Mouse (Mus musculus) hindbrain, embryonic 15.5 days (tissue): ENCODE data around the gene Swi5. TPM values are rescaled to one million over a fixed set of nuclear protein-coding genes. Genes with fewer than 3 reads are reported as not detected.
A peak's percentile ranks its signal among the peaks of the same experiment; 100 is the strongest.
"Not testable (repeated sequence)": the region's sequence is repeated elsewhere in the genome, so short reads cannot be mapped to it uniquely, and the experiment has no call there.

Experiments used
- ATAC-seq: fragments of 200-750 bp; cut with Nextera tagmentation; 2 replicates; pipeline ENCODE4 v1.8.0; 2017; ENCODE audit warnings: low read depth, moderate number of reproducible peaks, moderate TSS enrichment; ENCODE audit not compliant: low FRiP score
- H3K27ac ChIP-seq: fragments of 300-500 bp; sonication (generic); replicated peaks from 2 replicates; pipeline ENCODE4 v1.5.1; 2015; ENCODE audit warnings: mild to moderate bottlenecking, inconsistent platforms
- H3K27me3 ChIP-seq: fragments of 300-500 bp; sonication (generic); 2 replicates; pipeline ENCODE4 v1.6.1; 2015; ENCODE audit warnings: control low read depth, inconsistent platforms
- H3K36me3 ChIP-seq: fragments of 300-500 bp; sonication (generic); 2 replicates; pipeline ENCODE4 v1.6.1; 2015; ENCODE audit warnings: control low read depth, inconsistent platforms
- H3K4me1 ChIP-seq: fragments of 300-500 bp; sonication (generic); replicated peaks from 2 replicates; pipeline ENCODE4 v1.6.1; 2015; ENCODE audit warnings: control low read depth, inconsistent platforms
- H3K4me2 ChIP-seq: fragments of 300-500 bp; sonication (generic); 2 replicates; pipeline ENCODE4 v1.6.1; 2015; ENCODE audit warnings: moderate library complexity, mild to moderate bottlenecking, inconsistent platforms
- H3K4me3 ChIP-seq: fragments of 300-500 bp; sonication (generic); 2 replicates; pipeline ENCODE4 v1.5.1; 2015; ENCODE audit warnings: mild to moderate bottlenecking, inconsistent platforms
- H3K9ac ChIP-seq: fragments of 300-500 bp; sonication (generic); 2 replicates; pipeline ENCODE4 v1.6.1; 2015; ENCODE audit warnings: inconsistent platforms
- H3K9me3 ChIP-seq: fragments of 300-500 bp; sonication (generic); 2 replicates; pipeline ENCODE4 v1.6.1; 2016; ENCODE audit warnings: control low read depth, inconsistent platforms
- WGBS: fragments of 180-500 bp; shearing (Covaris S2); methylation state at CpG from one replicate; pipeline ENCODE4 v1.1.7; 2015; 5-methylcytosine and 5-hydroxymethylcytosine counted together
- polyA plus RNA-seq: library from polyadenylated mRNA; unstranded; fragments of >200 nt; fragmentation: Nextera tagmentation; extraction: Ambion mirVana; gene quantifications from 2 replicates; pipeline ENCODE4 v1.2.1, GENCODE M21; 2015

Swi5 gene
- polyA plus RNA-seq, 1 experiment from 2014 or later, result 402 TPM

DNA sequence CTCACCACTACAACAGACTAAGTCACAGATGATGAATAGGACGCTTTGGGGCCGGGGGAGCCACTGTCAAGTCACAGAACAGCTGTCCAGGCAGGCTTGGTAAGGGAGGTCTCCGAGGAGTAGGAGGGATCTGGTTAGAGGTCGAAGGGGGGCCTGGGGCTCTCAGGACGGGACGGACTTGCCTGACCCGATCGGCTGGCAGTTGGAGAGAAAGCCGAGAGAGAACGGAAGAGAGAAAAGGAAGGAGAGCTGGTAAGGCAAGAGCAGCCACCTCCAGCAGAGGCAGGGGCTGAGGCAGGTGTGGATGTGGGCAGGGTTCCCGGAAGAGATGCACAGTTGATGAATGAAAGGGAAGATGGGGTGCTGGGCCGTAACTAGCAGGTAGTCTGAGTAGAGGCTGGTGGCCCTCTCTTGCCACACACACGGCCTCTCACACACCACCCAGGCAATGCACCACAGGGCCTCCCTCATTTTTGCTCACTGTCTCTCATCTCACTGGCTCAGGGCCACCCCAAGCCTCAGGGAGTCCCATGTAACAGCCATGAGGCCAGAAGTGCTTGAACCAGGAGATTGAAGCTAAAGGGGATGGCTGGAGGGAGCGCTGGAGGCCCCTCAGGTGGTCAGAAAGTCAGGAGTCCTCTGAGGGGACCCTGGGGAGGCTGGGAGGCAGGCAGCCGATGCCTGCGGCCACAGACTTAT lies 21.1 kb upstream of the Swi5 start:
- Histone ChIP-seq H3K9ac (no peak overlapping the region), H3K36me3 (peaks cover 52% of the 10 kb centered on the region), H3K4me1 (peaks cover 15% of the 10 kb centered on the region), H3K27me3 (no peaks in the 10 kb centered on the region), H3K4me2 (no peak overlapping the region), H3K4me3 (no peak overlapping the region), H3K9me3 (no peaks in the 10 kb centered on the region), H3K27ac (no peak overlapping the region)
- 88% methylated on average over 16 of the region's 16 CpGs for WGBS
- ATAC-seq, result no peak

DNA sequence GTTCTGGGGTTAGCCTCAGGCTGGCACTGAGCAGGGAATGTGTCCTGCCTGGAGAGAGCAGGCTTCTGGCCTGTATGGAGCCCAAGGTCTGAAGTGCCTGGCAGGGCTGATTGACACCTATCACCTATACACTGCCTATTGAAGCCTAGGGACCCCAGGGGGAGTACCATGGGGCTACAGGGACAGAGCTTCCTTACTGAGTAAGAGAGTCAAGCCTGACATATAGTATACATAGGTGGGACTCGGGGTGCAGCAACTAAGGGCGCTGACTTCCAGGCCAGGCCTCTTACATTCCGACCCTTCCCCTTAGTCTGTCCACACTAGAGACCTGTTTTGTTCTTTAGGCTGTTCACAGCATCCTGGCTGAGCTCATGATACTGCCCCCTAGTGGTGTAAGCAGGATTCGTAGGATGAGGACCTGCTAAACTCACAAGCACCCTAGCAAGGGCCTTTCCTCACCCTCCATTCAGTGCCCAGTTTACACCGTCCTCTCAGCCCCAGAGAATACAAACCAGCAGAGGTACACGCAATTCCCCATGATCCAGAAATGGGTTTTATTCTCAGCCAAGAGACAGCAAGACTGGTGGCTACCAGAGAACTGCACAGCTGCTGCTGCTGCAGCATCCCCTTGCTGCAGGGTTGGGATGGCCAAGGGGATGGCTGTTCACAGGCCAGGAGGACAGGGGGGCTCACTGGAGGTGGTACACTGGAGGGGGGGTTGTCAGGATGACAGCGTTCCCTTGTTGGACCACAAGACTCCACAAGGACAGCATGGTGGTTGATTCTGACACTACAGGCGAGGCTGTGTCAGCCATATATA lies 20.3 kb upstream of the Swi5 start:
- Histone ChIP-seq H3K9ac (no peak overlapping the region), H3K9me3 (no peaks in the 10 kb centered on the region), H3K27me3 (no peaks in the 10 kb centered on the region), H3K36me3 (peaks cover 61% of the 10 kb centered on the region), H3K4me2 (no peak overlapping the region), H3K4me3 (no peak overlapping the region), H3K4me1 (peaks cover 15% of the 10 kb centered on the region), H3K27ac (no peak overlapping the region)
- ATAC-seq, result no peak
- WGBS, result 48% methylated on average over 8 of the region's 8 CpGs

DNA sequence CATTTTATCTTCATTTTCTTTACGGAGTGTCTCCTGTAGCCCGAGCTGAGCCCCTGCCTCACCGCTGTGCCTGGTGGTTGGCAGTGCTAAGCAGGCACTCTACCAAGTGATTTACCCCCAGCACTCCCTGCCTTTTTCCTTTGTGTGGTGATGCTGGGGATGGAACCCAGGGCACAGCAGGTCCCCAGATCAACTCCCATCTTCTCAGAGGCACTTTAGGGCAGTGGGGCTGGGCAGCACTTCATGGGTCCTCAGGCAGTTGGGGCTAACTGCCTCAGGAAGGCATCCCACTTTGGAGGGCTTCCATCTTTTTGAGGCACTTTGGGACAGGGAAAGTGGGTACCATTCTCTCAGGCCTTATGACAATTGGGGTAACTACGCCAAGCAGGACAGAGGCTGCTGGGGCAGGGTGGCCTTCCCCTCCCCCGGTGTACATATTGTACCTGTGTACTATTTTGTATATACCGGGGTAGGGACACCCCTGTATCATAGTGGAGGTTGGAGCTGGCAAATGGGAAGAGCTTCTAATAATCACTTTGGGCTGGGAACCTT lies 19.4 kb upstream of the Swi5 start:
- Histone ChIP-seq H3K27ac (no peak overlapping the region), H3K4me3 (no peak overlapping the region), H3K27me3 (no peaks in the 10 kb centered on the region), H3K4me1 (peaks cover 13% of the 10 kb centered on the region), H3K9me3 (no peaks in the 10 kb centered on the region), H3K9ac (no peak overlapping the region), H3K4me2 (no peak overlapping the region), H3K36me3 (peaks cover 69% of the 10 kb centered on the region)
- no peak for ATAC-seq
- 86% methylated on average over 6 of the region's 6 CpGs for WGBS

DNA sequence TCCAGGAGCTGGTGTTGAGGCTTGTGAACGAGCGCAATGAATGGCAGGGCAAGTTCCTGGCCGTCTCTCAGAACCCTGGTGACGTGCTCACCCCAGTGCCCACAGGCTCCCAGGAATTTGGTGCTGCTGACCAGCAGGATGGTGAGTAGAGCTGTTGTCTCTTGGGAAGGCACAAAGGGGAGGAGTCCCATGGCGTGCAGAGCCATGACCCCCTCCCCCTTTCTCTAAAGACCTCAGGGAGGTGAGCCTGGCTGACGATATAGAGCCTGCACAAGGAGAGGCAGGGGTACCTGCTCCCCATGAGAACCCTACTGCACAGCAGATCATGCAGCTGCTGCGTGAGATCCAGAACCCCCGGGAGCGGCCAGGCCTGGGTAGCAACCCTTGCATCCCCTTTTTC lies 18.3 kb upstream of the Swi5 start:
- no peak overlapping the region for H3K4me3 ChIP-seq
- 80% methylated on average over 9 of the region's 9 CpGs for WGBS
- no peaks in the 10 kb centered on the region for H3K9me3 ChIP-seq
- ATAC-seq, result no peak
- H3K27ac ChIP-seq, result no peak overlapping the region
- H3K9ac ChIP-seq, result no peak overlapping the region
- 0 out of 2 replicates have a peak, but pooled peaks cover 2% of the 10 kb centered on the region for H3K4me1 ChIP-seq
- H3K4me2 ChIP-seq, result no peak overlapping the region
- no peaks in the 10 kb centered on the region for H3K27me3 ChIP-seq
- peaks cover 79% of the 10 kb centered on the region for H3K36me3 ChIP-seq

DNA sequence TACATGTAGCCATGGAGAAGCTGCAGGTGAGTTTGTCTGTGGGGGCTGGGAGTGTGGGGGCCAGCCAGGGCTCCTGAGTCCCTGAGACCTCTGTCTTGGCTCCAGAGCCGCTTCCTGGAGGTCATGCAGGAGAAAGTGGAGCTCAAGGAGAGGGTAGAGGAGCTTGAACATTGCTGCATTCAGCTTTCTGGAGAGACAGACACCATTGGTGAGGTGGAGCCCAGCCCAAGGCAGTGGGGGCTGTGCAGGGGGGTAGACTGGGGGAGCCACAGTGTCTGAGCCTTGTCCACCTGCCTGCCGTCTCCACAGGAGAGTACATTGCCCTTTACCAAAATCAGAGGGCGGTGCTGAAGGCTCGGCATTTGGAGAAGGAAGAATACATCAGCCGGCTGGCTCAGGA lies 17.8 kb upstream of the Swi5 start:
- 91% methylated on average over 5 of the region's 5 CpGs for WGBS

DNA sequence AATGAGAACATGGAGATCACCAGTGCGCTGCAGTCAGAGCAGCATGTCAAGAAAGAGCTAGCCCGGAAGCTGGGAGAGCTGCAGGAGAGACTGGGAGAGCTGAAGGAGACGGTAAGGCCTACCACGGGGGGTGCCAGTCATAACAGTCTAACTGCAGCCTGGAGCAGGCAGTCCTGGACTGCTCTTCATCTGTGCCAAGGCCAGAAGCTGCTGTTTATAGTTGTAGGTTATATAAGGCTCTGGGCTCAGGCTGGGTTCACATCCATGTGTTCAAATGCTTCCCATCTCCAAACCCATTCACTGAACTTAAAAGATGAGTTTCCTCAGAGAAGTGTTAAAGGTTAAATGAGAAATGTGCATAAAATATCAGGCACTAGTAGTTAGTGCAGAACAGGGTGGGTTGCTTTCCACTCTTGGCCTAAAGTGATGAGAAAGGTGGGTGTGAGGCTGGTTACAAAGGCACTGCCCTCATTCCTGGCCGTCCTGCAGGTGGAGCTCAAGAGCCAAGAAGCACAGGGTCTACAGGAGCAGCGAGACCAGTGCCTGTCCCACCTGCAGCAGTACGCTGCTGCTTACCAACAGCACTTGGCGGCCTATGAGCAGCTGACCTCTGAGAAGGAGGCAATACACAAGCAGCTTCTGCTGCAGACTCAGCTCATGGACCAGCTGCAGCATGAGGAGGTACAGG lies 16.4 kb upstream of the Swi5 start:
- Histone ChIP-seq H3K4me1 (no peaks in the 10 kb centered on the region), H3K9ac (no peak overlapping the region)
- 0 out of 2 replicates have a peak, but pooled peaks have one; percentile 23 for ATAC-seq

More for the DNA sequence above, 17.8 kb upstream of the Swi5 start:
- no peak overlapping the region for H3K4me3 ChIP-seq
- H3K27ac ChIP-seq, result no peak overlapping the region
- H3K9me3 ChIP-seq, result no peaks in the 10 kb centered on the region
- 0 out of 2 replicates have a peak, but pooled peaks cover 1% of the 10 kb centered on the region for H3K4me1 ChIP-seq
- no peak for ATAC-seq
- no peaks in the 10 kb centered on the region for H3K27me3 ChIP-seq
- peaks cover 80% of the 10 kb centered on the region for H3K36me3 ChIP-seq
- H3K9ac ChIP-seq, result no peak overlapping the region
- no peak overlapping the region for H3K4me2 ChIP-seq

DNA sequence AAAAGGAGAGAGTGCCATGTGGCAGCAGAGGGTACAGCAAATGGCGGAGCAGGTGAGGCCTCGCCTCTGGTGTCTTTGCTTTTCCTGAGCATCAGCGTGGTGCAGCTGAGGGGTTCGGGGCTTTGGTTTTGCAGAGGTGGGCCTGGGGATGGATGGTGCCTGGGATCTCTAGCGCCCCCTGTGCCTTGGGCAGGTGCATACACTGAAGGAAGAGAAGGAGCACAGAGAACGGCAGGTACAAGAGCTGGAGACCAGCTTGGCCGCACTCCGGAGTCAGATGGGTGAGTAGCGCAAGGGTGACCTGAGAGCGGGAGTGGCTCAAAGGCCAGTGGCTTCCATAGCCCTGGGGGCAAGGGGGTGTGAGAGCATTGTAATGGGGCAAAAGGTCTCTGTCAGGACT lies 15.1 kb upstream of the Swi5 start:
- 92% methylated on average over 10 of the region's 10 CpGs for WGBS
- no peak for ATAC-seq
- H3K27me3 ChIP-seq, result no peaks in the 10 kb centered on the region
- H3K9ac ChIP-seq, result no peak overlapping the region
- peaks cover 78% of the 10 kb centered on the region for H3K36me3 ChIP-seq
- H3K4me3 ChIP-seq, result no peak overlapping the region
- H3K9me3 ChIP-seq, result no peaks in the 10 kb centered on the region
- H3K4me1 ChIP-seq, result no peaks in the 10 kb centered on the region
- no peak overlapping the region for H3K27ac ChIP-seq
- H3K4me2 ChIP-seq, result no peak overlapping the region

More for the DNA sequence above, 16.4 kb upstream of the Swi5 start:
- no peak overlapping the region for H3K27ac ChIP-seq
- H3K9me3 ChIP-seq, result no peaks in the 10 kb centered on the region
- 57% methylated on average over 8 of the region's 8 CpGs for WGBS
- peaks cover 75% of the 10 kb centered on the region for H3K36me3 ChIP-seq
- H3K4me2 ChIP-seq, result no peak overlapping the region
- H3K27me3 ChIP-seq, result no peaks in the 10 kb centered on the region
- H3K4me3 ChIP-seq, result no peak overlapping the region

DNA sequence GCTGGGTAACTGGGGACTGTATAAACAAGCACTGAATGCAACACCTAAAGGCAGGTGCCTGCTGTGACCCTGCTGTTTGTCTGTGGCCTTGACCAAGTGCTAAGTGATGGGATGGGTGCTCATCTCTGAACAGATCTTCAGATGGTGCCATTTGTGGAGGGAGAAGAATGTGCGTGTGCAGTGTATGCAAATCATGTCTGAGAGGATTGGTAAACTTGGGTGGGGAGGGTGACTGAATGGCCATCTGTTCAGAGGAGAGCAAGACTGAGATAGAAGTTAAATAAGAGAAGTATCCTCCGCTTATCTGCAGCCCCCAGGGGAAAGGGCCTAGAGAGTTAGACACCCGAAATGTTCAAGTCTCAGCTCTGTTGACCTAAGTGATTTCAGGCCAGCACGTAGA lies 11.6 kb upstream of the Swi5 start:
- Histone ChIP-seq H3K9me3 (no peaks in the 10 kb centered on the region), H3K27ac (no peak overlapping the region), H3K9ac (no peak overlapping the region), H3K4me2 (no peak overlapping the region), H3K4me3 (no peak overlapping the region), H3K27me3 (no peaks in the 10 kb centered on the region), H3K4me1 (no peaks in the 10 kb centered on the region), H3K36me3 (peaks cover 69% of the 10 kb centered on the region)
- ATAC-seq, result no peak
- 91% methylated on average over 4 of the region's 4 CpGs for WGBS

DNA sequence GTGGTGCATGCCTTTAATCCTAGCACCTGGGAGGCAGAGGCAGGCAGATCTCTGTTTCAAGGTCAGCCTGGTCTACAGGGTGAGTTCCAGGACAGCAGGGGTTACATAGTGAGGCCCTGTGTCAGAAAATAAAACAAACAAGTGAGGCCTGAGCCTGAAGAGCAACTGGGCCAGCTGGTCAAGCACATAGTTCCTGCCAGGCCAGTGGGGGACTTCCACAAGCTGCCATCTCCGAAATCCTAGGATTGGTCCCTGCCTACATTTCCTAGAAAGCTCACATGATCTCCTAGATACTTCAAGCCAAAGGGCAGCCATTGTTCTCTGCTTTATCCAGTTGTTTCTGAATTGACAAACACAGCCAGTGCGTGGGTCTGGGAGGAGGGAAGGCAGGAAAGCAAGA lies 8.0 kb upstream of the Swi5 start:
- not testable (repeated sequence) for H3K9me3 ChIP-seq, H3K27me3 ChIP-seq, ATAC-seq, H3K9ac ChIP-seq, H3K4me1 ChIP-seq, H3K4me3 ChIP-seq, H3K27ac ChIP-seq, H3K4me2 ChIP-seq
- WGBS, result 93% methylated on average over 2 of the region's 2 CpGs
- peaks cover 38% of the 10 kb centered on the region for H3K36me3 ChIP-seq

DNA sequence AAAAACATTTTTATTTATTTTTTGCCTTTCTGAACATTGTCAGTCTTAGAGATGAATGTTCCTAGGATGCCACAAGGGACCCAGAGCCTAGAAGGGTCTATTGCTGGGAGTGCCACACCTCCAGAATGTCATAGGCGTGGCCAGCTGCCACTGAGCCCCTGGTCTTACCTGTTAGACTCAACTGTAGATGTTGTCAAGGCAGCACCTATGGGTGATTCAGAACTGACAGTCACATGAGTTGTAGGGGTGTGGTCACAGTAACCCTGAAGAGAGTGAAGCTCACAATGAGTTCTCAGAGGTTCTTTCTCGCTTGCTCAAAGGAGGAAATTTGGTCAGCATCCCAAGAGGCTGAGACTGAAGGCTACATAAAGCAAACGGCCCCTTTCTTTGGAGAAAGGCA lies 7.4 kb upstream of the Swi5 start:
- Histone ChIP-seq H3K9ac (no peak overlapping the region), H3K4me3 (no peak overlapping the region), H3K27me3 (no peaks in the 10 kb centered on the region), H3K9me3 (no peaks in the 10 kb centered on the region), H3K27ac (no peak overlapping the region), H3K36me3 (peaks cover 35% of the 10 kb centered on the region), H3K4me1 (no peaks in the 10 kb centered on the region), H3K4me2 (no peak overlapping the region)
- no peak for ATAC-seq
- WGBS, result 87% methylated on average over 3 of the region's 3 CpGs

DNA sequence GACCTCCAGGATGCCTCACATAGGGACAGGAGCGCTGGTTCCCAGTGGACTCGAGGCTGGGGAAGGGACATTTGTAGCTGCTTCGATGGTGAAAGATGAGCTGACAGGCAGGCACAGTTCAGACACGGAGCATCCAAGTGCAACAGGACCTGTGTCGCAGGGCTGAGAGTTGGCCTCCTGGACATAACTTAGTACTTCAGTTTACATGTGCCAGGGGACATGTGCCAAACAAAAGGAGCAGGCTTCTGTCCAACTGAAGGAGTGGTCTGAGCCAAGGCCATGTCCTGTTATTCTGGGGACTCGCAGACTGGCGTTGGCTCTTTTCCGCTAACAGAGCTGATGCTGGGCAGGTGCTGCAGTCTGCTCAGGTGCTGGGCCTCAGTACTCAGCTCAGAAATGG lies 6.5 kb upstream of the Swi5 start:
- 78% methylated on average over 8 of the region's 8 CpGs for WGBS
- Histone ChIP-seq H3K9ac (no peak overlapping the region), H3K27me3 (no peaks in the 10 kb centered on the region), H3K4me3 (no peak overlapping the region), H3K4me1 (peaks cover 6% of the 10 kb centered on the region), H3K4me2 (no peak overlapping the region), H3K36me3 (peaks cover 28% of the 10 kb centered on the region), H3K27ac (no peak overlapping the region), H3K9me3 (no peaks in the 10 kb centered on the region)
- ATAC-seq, result no peak

DNA sequence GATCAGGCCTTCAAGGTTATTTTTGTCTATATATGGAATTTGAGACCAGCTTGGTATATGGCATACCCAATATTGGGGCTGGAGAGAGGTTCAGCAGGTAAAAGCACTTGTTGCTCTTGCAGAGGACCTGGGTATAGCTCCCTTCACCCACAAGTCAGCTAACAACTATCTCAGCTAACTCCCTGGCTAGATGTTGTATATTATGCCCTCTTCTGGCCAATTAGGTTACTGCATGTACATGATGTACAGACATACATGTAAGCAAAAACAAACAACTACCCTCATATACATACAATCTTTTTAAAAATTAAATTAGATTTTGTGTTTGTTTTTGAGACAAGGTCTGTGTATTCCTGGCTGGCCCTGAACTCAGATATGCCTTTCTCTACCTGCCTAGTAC lies 1.7 kb upstream of the Swi5 start:
- 0 out of 2 replicates have a peak overlapping the region, but pooled peaks have one; percentile 83 for H3K4me3 ChIP-seq
- no peak for ATAC-seq
- H3K9ac ChIP-seq, result no peak overlapping the region
- H3K36me3 ChIP-seq, result peaks cover 7% of the 10 kb centered on the region; the same call in 1 of the 2 replicates
- peak overlapping the region; percentile 67 for H3K4me2 ChIP-seq
- H3K27ac ChIP-seq, result no peak overlapping the region
- peaks cover 26% of the 10 kb centered on the region for H3K4me1 ChIP-seq
- H3K27me3 ChIP-seq, result no peaks in the 10 kb centered on the region
- no peaks in the 10 kb centered on the region for H3K9me3 ChIP-seq
